Mouse (Mus musculus): ENCODE results near the gene Cox19.
A peak's percentile ranks its signal among the peaks of the same experiment; 100 is the strongest.

The Cox19 gene

DNA sequence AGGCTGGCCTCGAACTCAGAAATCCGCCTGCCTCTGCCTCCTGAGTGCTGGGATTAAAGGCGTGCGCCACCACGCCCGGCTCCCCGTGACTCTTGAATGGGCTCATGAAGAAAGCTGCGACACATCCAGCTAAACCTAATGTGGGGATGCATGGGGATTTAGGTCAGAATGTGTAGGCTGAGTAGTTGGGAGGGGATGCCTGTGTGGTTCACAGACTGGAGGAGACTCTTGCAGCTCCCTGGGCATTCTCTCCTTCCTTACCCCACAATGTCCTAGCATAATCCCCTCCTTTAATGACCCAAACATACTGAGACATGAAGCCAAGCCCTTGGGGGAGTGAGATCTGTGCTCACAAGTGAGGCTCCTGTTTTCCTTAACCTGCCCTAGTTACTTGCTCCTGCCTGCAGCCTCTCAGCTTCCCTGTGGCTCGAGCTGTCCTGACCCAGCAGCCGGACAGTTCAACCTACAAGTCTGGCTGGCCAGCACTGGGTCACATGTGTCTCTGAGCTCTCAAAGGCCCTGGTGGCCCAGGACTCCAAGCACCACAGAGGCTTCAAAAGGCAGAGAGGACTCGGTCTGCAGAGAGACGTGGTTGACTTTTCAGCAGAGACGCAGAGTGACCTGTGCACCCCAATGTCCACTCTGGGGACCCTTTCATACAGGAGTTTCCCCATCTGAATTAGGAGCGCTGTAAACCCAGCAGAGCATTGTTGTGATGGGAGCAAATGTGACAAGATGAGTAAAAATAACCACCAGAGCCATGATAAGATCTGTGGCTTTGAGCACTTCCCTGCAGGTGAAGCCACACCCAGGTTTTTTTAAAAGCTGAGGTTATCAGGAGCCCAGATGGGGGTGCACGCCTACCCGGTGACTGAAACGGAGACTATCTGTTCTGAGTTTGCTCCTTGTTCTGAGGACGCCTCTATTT lies 30.6 kb upstream of the Cox19 start:
- no peak for DNase-seq

- peak; percentile 96 for DNase-seq
Observed at GRCm38 (mm10) chr5:139380385-139381248, 29.4 kb upstream of the Cox19 start.

- DNase-seq, result no peak
Observed at GRCm38 (mm10) chr5:139379771-139380384, 28.7 kb upstream of the Cox19 start.

DNA sequence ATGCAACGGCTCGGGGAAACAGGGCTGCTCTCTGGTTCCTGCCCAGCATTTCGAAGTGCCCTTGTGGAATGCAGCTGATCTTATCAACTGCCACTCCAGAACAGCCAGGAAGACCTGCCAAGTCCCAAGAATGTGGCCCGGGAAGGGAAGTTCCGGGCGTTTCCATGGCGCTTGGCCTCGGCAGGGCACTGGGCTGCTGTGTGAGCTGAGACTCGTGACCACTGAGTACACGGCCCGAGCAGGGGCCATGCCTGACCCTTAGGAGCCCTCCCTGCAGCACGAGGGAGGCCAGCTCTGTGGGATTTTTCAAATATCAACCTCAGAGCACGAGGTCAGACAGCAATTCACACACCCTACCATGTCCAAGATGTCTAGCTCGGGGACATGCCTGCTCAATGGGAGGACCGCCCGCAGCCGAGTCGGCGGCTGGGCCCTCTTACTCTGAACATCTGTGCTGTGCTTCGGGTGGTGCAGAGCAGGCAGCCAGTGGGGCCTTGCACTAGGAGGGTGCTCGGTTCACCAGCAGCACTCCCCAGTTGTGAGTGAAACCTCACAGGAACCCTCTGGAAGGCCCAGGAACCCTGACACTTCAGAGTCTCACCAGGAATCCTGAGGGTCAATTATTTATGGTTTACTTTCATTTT lies 27.9 kb upstream of the Cox19 start:
- DNase-seq, result peak; percentile 46

DNA sequence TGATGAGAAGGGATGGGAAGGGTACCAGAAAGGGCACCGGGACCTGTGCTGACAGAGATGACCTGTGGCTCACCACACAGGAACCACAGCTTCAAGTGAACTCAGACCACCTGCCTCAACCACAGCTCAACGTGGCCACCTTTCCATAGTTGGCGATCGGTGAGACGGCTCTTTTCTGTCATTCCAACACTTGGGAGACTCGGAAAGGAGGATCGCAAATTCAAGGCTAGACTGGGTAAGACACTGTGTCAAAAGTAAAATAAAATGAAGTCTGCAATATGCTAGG lies 27.0 kb upstream of the Cox19 start:
- no peak for DNase-seq

DNA sequence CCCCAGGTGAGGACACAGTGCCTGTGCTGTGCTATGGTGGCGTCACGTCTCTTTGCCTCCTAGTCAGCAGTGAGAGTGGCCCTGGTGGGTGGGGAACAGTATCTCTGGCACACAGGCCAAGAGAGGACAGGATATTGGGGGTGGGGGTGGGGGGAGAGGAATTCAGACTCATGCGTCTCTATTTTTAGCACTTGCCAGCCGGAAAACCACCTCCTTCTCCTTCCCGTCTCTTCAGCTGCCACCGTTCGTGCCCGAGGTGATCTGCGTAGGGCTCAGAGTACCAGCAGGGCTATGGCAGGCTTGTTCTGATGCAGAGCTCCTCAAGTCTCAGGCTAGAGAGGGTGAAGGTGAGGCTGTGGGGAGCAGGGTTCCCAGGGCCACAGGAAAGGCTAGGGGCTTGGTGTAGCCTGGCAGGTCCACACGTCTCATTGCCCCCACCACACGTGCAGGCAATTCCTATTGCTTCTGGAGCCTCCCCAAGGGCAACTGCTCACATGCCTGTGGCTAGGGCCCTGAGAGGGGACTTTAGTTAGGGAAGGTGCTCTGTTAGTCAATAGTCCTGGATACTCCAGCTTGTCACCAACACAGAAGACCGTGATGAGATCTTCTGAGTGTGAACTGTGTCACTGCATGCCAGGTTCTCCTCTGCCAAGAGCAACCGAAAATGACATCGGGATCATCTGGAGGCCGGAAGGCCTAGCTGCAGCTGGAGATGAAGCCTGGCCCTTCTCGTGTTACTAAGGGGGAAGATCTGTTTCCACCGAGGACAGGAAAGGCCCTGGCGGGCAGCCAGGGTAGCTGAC lies 26.5 kb upstream of the Cox19 start, which contains the start of gene Gpr146:
Gene Gpr146, plus strand, starts transcription at position 230 of the 803 bp plus-strand sequence.
- no peak for DNase-seq

DNA sequence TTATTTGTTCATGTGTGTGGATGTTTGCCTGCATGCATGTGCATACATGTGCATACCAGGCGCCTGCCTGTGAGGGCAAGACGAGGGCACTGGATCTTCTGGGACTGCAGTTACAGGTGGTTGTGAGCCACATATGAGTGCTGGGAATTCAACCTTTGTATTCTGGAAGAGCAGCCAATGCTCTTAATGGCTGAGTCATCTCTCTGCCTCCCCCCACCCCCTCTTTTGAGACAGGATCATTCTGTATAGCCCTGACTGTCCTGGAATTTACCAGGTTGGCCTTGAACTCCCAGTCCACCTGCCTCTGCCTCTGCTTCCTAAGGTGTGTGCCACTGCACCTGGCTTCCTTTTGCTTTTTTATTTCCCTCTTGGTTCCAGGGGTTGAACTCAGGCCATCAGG lies 23.6 kb upstream of the Cox19 start:
- DNase-seq, result no peak

DNA sequence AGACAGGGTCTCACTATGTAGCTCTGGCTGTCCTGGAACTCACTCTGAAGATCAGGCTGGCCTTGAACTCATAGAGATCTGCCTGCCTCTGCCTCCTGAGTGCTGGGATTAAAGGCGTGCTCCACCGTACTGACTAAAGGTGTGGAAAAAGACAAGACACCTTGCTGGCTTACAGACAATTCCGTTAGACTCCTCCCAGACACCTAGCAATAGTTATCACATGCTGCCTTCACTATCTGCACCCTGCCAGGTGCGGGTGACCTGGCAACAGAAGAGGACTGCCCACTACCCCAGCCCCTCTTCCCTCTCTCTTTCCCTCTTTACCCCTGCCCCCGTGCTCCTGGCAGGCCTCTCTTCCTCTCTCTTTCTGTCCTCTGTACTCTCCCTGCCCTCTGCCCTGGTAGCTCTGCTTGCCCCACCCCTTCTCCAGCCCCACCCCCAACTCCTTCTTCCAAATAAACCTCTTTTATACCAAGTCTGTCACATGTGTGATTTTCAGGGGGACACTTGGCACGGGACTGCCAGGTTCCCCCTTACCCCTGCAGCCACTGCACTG lies 22.7 kb upstream of the Cox19 start:
- no peak for DNase-seq

GRCm38 (mm10) chr5:139373126-139373525 lies 21.9 kb upstream of the Cox19 start:
- DNase-seq, result no peak

DNA sequence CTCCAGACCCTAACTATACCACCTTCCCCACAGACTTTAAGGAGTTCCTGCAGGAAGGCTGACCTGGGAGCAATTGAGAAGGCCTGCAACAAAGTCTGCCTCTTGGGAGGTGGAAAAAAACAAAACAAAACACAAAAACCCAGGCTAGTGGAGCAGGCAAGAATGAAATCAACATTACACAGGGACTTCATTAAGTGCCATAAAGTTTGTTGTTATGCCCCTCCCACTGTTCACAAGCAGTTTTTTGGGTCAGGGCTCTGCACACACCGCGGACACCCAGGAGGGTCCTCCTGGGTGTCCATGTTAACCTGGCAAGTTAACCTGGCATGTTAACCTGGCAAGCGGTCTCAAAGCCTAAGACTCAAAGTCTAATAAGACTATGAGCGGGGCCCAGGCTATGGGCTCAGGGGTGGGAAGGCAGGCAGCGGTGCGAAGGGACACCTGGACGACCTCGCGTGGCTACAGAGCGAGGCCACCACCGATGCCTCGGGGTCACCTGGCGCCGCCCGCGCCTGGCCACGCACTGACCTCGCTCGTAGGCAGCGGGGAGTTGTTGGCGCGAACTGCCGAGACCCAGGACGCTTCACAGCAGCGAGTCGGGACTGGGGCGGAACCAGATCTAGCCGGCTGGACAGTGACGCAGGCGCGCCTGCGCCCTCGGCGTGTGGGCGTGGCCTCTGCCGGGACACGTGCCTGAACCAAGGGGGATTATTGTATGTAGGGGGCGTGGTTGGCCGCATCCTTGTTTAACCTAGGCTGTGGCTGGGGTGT lies 20.6 kb upstream of the Cox19 start:
- peak; percentile 95 for DNase-seq

DNA sequence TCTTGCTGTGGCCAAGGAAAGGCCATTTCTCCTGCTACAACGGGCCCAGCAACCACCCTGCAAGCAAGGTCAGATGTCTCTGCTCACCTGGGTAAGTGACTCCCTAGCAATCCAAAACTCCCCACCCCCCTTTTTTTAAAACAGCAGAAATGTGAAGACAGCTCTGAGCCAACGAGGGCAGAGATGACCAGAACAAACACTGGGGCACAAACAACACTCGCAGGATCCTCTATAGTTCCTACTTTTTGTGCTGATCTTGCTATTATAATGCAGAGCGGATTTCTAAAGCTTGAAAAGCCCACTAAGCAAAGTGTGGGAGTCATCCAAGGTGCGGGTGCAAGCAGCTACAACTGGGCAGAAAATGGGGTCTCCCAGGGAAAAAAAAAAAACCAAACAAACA lies 19.9 kb upstream of the Cox19 start:
- DNase-seq, result no peak

DNA sequence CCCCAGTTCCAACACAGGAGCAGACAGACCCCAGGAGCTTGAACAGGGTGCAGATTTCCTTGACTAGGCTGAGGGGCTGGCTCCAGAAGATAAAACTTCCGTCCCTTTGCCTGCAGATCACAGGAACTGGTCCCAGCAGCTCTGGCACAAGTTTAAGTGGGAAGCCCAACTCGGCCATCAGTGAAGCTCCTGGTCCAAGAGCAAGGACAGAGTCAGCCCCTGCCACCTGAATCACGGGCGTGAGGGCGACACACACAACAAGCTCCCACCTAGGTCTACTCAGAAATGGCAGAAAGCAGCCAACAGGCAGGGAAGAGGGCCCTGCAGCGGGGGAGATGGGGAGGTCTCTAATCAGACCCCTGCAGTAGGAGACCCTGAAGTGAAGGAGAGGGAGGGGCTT lies 19.1 kb upstream of the Cox19 start:
- no peak for DNase-seq

GRCm38 (mm10) chr5:139368638-139369320 lies 17.6 kb upstream of the Cox19 start:
- no peak for DNase-seq

DNA sequence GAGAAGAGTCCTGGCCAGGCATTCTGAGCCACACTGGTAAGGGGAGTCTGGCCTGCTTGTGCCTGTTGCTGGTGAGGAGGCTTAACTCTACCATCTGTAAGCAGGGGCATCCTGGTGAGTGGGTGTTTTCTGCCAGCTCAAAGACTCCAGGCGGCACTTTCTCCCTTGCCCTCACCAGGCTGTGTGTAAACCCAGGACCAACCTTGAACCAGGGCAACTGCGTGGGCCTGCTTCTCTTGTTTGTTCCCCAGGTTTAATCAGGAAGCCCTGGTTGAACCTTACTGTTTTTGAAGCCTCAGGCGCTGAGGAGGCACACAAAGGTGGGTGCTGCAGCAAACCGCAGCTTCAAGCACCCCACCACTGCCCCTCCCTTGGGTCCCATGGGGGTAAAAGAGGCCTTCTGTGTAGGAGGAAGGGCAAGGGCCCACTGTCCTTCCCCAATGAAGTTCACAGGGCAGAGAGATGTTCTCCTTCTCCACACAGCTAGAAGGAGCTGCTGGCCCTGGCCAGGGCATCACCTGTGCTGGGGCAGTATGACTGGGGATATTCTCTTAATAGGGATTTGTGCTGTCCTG lies 16.8 kb upstream of the Cox19 start:
- no peak for DNase-seq

DNA sequence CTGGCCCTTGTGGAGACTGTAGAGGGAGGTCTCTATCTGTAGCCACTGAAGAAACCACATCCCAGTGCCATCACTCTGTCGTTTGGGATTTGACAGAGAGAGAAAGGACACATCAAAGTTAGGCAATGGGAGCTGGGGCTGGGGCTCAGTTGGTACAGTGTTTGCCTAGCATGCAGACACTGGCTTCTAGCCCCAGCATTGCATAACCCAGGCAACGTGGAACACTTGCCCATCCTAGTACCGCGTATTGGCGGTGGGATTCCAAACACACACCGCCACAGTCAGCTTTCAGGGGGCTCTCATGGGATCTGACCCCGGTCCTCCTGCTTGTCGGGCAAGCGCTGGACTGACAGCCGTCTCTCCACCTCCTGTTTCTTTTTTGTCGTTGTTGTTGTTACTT lies 15.3 kb upstream of the Cox19 start:
- no peak for DNase-seq

DNA sequence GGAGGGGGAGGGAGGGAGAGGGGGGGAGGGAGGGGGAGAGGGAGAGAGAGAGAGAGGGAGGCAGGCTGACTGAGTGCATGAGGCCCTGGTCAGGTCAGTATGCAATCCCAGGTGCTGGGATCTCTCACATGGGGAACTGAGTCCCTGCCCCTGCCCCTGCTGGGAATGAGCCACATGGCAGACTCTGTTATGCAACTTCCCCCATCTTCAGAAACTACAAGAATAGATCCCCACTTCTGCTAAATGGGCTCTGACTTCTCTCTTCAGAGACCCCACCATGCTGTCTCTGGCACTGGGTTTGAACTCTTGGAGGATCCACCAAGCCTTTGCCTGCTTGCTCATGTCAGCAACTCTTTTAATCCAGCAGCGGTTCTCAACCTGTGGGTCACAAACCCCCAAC lies 14.6 kb upstream of the Cox19 start:
- DNase-seq, result no peak

GRCm38 (mm10) chr5:139364911-139365571 lies 13.8 kb upstream of the Cox19 start:
- no peak for DNase-seq

DNA sequence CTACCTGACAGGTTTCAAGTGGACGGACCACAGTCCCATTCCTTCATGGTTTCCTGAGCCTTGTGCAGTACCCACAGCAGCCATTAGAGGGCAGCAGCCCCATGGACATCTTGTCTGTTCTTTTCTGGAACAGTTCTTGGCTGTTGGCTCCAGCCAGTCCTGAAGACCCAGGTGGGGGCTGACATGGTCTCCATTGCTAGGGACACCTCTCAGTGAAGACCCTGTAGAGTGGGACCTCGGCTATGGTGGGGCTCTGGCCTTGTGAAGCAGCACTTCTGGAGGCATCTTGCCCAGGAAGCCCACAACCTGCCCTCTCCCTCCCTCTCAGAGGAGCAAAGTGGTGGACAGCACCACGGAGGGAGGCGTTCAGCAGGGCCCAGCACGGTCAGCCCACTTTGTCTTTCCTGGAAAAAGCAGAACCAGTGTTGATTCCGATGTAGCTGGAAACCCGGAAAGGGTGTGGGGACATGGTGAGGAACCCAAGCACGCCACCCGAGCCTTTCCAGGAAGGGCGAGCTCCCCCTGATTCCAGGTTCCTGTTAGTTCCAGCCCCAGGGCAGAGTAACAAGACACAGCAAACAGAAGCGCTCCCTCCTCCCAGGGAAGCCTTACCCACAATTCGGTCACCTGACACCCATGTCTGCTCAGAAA lies 13.2 kb upstream of the Cox19 start:
- DNase-seq, result peak; percentile 84

DNA sequence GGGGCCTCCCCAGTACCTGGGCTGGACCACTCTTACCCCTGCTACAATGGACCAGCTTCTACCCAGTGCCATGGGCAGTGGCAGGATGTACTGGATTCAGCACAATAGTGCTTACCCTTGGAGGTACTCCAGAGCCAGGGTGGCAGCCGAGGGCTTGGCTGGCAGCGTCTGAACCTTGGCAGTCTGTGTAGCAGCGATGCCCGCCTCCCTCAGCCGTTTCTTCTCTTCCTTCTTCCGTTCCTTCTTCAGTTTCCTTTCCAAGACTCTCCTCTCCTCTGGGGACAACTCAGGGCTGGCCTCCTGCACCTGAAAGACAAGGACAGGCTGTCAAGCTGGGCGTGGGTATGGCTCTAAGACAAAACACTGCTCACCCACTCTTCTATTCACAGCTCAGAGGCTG lies 12.6 kb upstream of the Cox19 start:
- no peak for DNase-seq
